Mouse (Mus musculus): ENCODE measurements around the gene Dnajc22.
A peak's percentile ranks its signal among the peaks of the same experiment; 100 is the strongest.
"Not testable (repeated sequence)": the region's sequence is repeated elsewhere in the genome, so short reads cannot be mapped to it uniquely, and the experiment has no call there.

Dnajc22 gene

DNA sequence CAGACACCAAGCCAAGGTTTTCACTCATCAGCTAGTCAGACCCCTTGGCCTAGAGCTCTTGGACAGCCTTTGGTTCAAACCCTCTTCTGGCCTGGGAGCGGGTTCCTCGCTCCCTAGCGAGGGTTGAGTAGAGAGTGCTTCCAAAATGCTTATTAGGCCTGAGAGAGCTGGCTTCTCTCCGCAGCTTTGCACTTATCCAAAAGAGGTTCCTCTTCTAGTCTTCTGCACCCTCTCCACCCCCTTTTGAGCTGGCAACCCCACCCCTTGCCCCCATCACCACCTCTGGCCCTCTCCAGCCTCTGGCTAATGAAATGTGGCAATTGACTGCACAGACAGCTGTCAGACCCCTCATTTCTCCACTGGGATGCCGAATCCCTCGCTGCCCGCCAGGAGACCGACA, at the start of gene Dnajc22:
Gene Dnajc22, plus strand, starts transcription at position 301 of the 400 bp plus-strand sequence.
- DNase-seq (ENCODE audit: low spot score in 2 of 2) = no peak

GRCm38 (mm10) chr15:99044854-99045253, 48.1 kb upstream of the Dnajc22 start:
- no peak for DNase-seq (ENCODE audit: low spot score in 2 of 2)

- not testable (repeated sequence) for DNase-seq (ENCODE audit: low spot score in 2 of 2)
Measured at GRCm38 (mm10) chr15:99045734-99046133, 47.2 kb upstream of the Dnajc22 start.

DNA sequence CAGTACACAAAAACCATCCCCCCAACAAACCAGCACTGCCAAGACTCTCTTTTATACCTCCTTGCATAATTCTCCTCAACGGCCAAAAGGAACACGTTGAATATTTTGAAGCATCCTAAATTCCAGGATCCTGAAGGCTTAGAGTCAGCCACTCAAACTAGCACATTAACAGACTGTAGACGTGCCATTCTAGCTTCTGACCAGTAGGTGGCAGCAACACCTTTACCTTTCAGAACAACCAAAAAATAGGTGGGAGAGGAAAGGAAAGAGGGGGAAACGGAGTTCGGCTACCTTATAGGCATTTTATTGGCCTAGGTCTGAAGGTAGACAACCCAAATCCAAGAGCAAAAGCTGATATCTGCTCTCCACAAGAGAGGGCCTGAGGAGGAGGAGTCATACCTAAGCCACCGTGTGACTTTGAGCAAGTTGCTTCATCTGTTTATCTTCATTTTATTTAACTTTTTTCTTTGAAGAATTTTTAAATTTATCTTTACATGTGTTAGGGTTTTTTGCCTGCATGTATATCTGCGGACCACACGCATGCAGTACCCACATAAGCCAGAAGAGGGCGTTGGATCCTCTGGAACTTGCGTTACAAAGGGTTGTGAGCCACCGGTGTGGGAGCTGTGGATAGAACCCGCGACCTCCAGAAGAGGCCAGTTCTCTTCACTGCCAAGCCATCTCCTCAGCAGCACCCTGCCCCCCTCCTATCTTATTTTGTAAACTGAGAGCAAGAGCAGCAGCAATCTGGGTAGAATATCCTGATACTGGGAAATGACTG, 43.3 kb upstream of the Dnajc22 start:
- DNase-seq (ENCODE audit: low spot score in 2 of 2) = peak in 1 of 2 experiments; percentile 64

DNA sequence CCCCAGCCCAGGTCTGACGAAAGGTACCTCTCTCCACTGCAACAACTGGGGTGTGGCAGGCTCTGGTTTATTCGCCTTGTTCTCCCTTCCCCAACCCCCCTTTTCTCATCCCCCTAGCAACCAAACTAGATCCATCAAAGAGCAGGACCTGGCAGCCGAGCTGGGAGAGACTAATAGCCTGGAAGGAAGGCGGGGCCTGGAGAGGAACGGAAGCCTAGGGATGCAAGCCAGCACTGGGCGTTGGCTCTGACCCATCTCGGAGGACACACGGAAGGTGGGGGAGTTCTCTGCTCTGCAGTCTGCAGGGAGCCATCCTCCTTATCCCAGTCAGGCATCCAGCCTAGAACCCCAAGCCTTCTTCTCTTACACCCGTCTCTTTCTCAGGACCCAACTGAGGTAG, 39.6 kb upstream of the Dnajc22 start:
- no peak for DNase-seq (ENCODE audit: low spot score in 2 of 2)

GRCm38 (mm10) chr15:99055040-99055439, 37.9 kb upstream of the Dnajc22 start, which contains the start of gene Prph:
TSS of gene Prph (plus strand) at chr15:99055174.
- no peak for DNase-seq (ENCODE audit: low spot score in 2 of 2)

GRCm38 (mm10) chr15:99055511-99055961, 37.4 kb upstream of the Dnajc22 start:
- DNase-seq (ENCODE audit: low spot score in 2 of 2) = no peak

DNA sequence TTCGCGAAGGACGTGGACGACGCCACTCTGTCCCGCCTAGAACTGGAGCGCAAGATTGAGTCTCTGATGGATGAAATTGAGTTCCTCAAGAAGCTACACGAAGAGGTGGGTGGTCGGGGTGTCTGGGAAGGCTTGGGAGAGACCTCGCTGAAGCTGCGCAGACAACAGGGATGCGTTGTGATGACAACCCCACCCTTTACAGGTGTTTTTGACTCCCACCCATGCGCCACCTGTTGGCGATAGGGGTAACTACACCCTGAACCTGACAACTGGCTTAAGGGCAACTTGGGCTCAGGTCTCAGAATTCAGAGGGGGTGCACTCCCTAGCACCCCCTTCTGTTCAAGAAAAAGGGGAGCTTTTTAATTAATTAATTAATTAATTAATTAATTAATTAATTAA, 36.6 kb upstream of the Dnajc22 start:
- DNase-seq (ENCODE audit: low spot score in 2 of 2) = peak; percentile 61 to 77

GRCm38 (mm10) chr15:99065557-99066165, 27.3 kb upstream of the Dnajc22 start:
- DNase-seq (ENCODE audit: low spot score in 2 of 2) = no peak

DNA sequence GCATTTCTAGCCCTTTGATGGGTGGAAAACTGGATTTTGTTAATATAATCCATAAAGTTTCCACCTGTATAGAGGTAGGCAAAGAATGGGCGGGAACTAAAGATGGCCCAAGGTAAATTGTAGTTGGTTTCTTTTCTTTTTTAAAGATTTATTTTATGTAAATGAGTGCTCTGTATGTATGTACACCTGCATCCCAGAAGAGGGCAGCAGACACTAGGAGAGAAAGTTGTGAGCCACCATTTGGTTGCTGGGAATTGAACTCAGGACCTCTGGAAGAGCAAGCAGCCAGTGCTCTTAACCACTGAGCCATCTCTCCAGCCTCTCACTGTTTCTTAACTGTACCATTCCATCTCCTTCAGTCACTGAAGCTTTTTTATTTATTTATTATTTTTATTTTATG, 21.0 kb upstream of the Dnajc22 start:
- peak in 1 of 2 experiments; percentile 13 for DNase-seq (ENCODE audit: low spot score in 2 of 2)

DNA sequence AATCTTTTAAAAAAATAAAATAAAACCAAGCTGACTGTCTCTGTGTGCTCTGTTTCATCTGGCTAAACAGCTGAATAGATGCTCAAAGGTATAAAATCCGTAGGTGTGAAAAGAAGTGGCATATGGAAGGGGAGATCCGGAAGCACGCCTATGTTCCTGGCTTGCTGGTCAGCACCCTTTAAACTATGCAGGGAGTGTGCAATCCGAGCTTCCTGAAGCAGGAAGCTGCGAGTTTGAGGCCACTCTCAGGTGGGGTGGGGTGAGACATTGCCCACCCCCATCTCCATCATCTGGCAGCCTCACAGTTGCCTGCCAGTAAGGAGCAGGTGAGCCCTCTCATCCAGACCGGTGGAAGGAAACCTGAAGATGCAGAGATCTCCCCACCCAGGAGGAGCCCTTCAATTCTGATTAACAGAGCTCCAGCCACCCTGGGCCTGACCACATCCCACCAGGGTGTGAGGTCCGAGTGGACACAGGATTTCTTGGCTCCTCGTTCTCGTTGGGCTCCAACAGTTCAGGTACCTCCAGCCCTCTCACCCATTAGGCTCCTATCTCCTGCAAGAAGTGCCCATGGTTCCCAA, 18.9 kb upstream of the Dnajc22 start, which contains the start of gene Troap:
Gene Troap, plus strand, starts transcription at position 557 of the 581 bp plus-strand sequence.
- DNase-seq (ENCODE audit: low spot score in 2 of 2) = no peak

GRCm38 (mm10) chr15:99074600-99075333, 18.2 kb upstream of the Dnajc22 start:
- peak; percentile 98 to 99 for DNase-seq (ENCODE audit: low spot score in 2 of 2)

DNA sequence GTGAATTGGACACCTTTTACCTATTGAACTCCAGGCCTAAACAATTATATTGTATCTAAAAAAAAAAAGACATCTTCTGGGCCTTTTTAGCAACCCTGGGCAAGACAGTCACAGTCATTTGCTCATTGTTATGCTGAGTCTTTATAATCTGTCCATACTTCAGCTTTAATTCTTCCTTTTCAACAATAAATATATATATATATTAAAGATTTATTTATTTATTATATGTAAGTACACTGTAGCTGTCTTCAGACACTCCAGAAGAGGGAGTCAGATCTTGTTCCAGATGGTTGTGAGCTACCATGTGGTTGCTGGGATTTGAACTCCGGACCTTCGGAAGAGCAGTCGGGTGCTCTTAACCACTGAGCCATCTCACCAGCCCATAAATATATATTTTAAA, 17.0 kb upstream of the Dnajc22 start:
- not testable (repeated sequence) for DNase-seq (ENCODE audit: low spot score in 2 of 2)

DNA sequence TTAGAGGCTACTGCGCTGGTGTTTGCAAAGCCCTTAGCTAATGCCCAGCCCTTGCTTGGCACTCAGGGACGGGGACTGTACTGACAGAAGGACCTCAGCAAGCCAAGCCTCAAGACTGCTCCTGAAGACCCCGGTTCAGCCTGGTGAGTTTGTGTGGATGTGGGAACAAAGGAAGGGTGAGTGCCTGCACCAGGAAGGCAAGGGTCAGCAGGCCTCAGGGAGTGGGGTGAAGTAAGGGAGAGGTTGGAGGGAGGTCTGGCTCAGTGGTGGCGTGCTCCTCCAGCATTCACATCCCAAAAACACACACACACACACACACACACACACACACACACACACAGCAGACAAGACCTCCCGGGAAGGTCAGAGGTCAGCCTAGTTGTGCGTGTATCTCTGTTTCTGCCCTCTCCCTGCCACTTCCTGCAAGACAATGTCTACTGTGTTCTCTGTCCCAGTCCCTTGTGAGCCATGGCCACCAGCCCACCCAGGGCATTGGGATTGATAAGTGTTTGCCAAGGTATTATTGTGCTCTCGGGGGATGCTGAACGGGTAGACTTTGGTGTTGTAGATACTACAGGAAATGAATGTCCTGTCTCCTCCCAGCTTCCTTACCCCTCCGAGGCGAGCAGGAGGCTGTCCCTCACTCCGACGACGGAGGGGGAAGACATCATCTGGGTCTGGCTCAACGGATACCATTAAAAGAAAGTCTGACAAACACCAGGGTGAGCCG, 14.6 kb upstream of the Dnajc22 start:
- no peak for DNase-seq (ENCODE audit: low spot score in 2 of 2)

GRCm38 (mm10) chr15:99079804-99080203, 13.2 kb upstream of the Dnajc22 start:
- DNase-seq (ENCODE audit: low spot score in 2 of 2) = no peak

DNA sequence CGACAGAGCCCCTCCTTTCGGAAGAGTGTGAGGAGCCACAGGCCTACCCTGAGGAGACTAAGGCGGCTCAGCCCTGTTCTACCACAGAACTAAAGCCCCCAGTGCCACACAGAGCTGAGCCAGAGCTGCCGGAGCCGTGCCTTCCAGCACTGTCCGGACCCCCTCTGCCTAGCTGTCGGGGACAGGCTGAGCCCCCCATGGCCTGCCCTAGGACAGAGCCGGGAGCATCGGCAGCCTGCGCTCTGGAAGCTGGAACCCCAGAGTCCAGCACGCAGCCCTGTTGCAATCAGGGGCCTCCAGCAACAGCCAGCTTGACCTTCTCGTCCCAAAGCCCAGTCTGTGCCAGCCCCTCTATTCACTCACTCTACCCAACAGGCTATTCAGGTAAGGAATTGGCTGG, 10.6 kb upstream of the Dnajc22 start:
- no peak for DNase-seq (ENCODE audit: low spot score in 2 of 2)

- no peak for DNase-seq (ENCODE audit: low spot score in 2 of 2)
Measured at GRCm38 (mm10) chr15:99082840-99083239, 10.1 kb upstream of the Dnajc22 start.

- peak in 1 of 2 experiments; percentile 66 for DNase-seq (ENCODE audit: low spot score in 2 of 2)
Measured at GRCm38 (mm10) chr15:99083258-99083657, 9.7 kb upstream of the Dnajc22 start.

DNA sequence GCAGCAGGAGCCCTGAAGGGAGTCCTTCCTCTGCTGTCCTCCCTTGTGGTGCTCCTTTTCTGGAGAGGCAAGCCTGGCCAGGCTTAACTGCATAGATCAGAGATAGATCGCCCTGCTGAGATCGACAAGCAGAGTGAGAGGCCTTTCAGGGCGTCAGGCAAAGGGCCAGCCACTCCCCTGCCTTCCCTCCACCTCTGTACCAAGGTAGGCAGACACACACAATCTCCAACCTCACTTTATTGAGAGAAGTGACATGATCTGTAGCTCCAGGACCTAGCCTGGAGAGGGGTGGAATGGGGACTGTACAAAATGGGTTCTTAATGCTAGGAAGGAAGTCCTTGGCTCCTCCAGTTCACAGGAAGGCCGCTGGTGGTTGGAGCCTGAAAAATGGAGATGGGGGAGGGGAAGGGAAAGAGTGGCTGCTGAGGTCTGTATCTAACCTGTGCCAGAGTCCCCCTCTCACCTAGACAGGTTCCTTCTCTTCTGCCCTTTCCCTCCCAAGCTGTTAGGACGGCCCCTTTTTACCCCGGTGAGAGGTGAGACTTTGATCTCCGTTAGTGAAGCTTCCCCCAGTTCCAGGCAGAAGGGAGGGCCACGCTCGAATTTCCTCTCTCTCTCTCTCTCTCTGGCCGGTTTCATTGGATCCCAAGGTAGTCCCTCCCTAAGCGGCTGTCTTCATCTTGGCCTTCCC, 9.0 kb upstream of the Dnajc22 start:
- no peak for DNase-seq (ENCODE audit: low spot score in 2 of 2)

DNA sequence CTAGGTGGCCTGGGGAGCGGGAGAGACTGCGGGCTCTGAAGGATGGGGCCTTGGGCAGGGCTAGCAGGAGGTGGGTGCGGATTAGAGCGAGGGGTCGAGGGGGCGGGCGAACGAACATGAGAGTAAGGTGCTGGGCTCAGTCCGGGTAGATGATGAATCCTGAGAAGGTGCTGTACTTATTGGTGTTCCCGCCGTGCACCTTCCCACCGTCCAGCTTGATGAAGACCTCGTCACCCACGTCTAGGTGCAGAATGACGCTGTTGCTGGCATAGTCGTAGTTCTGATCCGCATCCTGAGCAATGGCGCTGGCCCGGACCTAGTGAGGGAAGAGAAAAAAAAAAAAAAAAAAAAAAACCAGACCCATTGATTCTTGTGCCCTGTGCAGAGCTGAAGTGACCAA, 8.4 kb upstream of the Dnajc22 start:
- DNase-seq (ENCODE audit: low spot score in 2 of 2) = no peak

DNA sequence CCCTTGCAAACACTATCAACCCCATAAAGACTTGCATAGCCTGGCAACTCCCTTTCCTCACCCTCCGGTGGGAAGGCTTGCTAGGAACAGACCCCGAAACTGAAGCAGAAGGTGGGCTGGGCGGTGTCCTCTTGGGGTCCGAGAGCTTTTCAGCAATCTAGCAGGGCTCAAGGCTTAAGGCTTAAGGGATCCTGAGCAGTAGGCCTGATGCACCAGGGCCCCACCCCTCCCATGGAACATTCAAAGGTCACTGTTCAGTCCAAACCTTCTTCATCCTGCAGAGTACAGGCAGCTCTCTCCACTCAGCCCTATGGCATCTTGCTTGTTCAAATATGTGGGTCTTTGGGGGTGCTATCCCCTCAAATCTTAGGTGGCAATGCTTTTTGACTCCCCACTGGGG, 7.0 kb upstream of the Dnajc22 start:
- DNase-seq (ENCODE audit: low spot score in 2 of 2) = no peak

Measured in spleen, postnatal 10 days (tissue).